Mouse (Mus musculus) kidney, embryonic 16.5 days (tissue): ENCODE measurements around the gene Itgb3. TPM values are rescaled to one million over a fixed set of nuclear protein-coding genes. Genes with fewer than 3 reads are reported as not detected.

Source experiments
- polyA plus RNA-seq: library from polyadenylated mRNA; unstranded; fragments of >200 nt; fragmentation: Nextera tagmentation; extraction: Ambion mirVana; gene quantifications from 2 replicates; pipeline ENCODE4 v1.2.1, GENCODE M21; 2015

Gene Itgb3
- polyA plus RNA-seq, 1 experiment from 2014 or later, result 3.1 TPM

Other genes with a start within 250 kb of the Itgb3 start
- gene Kansl1, start 139.1 kb upstream of the Itgb3 start, polyA plus RNA-seq, result 22.5 and 27.1 TPM in 2 replicates
- gene Cdc27, start 57.4 kb upstream of the Itgb3 start, polyA plus RNA-seq, result 34.7 and 37.1 TPM in 2 replicates
- 7.1 and 11.6 TPM in 2 replicates for gene Myl4, start 57.3 kb upstream of the Itgb3 start, polyA plus RNA-seq
- gene Gm11639, start 77.7 kb downstream of the Itgb3 start, polyA plus RNA-seq, result 0.18 TPM in 1 of 2 replicates, not detected in the other